Comparison of ENCODE assay signal across 16 mouse cellular contexts in the genomic region with DNA sequence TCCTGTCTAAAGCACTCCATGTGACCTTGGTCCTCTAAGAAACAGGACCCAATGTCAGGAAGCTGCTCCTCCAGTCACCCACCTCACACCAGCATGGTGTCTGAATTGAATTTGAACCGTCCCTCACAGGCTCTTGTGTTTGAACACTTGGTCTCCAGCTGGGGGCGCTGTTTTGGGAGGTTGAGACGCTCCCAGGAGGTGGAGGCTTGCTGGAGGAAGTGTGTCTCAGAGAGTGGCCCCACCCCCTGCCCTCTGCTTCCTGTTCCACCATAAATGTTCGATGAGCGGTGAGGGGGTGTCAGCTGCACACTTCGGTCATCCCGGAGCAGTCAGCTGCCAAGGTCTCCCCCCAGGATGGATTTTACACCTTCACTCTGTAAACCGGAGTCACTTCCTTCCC.
DNase-seq lines count a peak whose midpoint lies in the region; ATAC-seq and TF ChIP-seq lines count a peak whose summit lies in the region.
"Had no signal": no experiment of that assay in that cellular context is flagged by ENCODE, and none has a peak within 500 bp of the region (broad histone marks: within the 10 kb centered on the region; RNA-seq: fewer than 3 reads in every experiment).

No protein-coding gene starts in this region.

- H3K9me3 ChIP-seq in intestine, postnatal 0 days (ENCODE audit: control insufficient read depth) = no peaks in the 10 kb centered on the region
- no peaks in the 10 kb centered on the region for H3K9me3 ChIP-seq in intestine, embryonic 16.5 days (ENCODE audit: control insufficient read depth, low read length)
- H3K9me3 ChIP-seq: kidney, embryonic 15.5 days; limb, embryonic 12.5 days; midbrain, embryonic 12.5 days had no signal

- peak; percentile 17 to 31 for DNase-seq in spleen, adult 18-20 months
- no peak for DNase-seq in spleen, postnatal 4 days (ENCODE audit: low spot score in 2 of 2)
- DNase-seq in R1 (ENCODE audit: low read depth, low spot score) = peak; percentile 81
- no peak for DNase-seq in gastrocnemius, postnatal 25 days
- no peak for DNase-seq in urinary bladder, postnatal 4 days (ENCODE audit: low spot score in 2 of 2)
- DNase-seq: cerebellum, postnatal 14 days; forebrain, postnatal 0 days; gastrocnemius, postnatal 14 days had no signal

- H3K27me3 ChIP-seq in intestine, postnatal 0 days (replicated peaks; ENCODE audit: control insufficient read depth, insufficient read depth, low read length) = no peaks in the 10 kb centered on the region
- no peaks in the 10 kb centered on the region for H3K27me3 ChIP-seq in intestine, embryonic 16.5 days (replicated peaks; ENCODE audit: control insufficient read depth, insufficient read depth, low read length)
- H3K27me3 ChIP-seq: kidney, embryonic 15.5 days; limb, embryonic 12.5 days; midbrain, embryonic 12.5 days had no signal

- WGBS in intestine, postnatal 0 days = 83% methylated on average over 8 of the region's 8 CpGs
- WGBS in intestine, embryonic 16.5 days = 88% methylated on average over 8 of the region's 8 CpGs

- no peak overlapping the region for H3K4me3 ChIP-seq in intestine, postnatal 0 days (ENCODE audit: low read depth, low read length)
- H3K4me3 ChIP-seq in intestine, embryonic 16.5 days (ENCODE audit: low read length) = no peak overlapping the region
- H3K4me3 ChIP-seq: kidney, embryonic 15.5 days; limb, embryonic 12.5 days; midbrain, embryonic 12.5 days had no signal

- peaks cover 1% of the 10 kb centered on the region; the same call in 1 of the 2 replicates for H3K4me1 ChIP-seq in intestine, postnatal 0 days (replicated peaks; ENCODE audit: control insufficient read depth, insufficient read depth, low read length)
- H3K4me1 ChIP-seq in intestine, embryonic 16.5 days (ENCODE audit: control insufficient read depth, insufficient read depth, low read length) = no peaks in the 10 kb centered on the region

- H3K9ac ChIP-seq in intestine, postnatal 0 days (ENCODE audit: low read depth, low read length) = no peak overlapping the region
- H3K9ac ChIP-seq in intestine, embryonic 16.5 days (ENCODE audit: low read depth, low read length) = no peak overlapping the region
- H3K9ac ChIP-seq: forebrain, postnatal 0 days; kidney, embryonic 15.5 days; limb, embryonic 12.5 days; midbrain, embryonic 12.5 days had no signal

- peak; percentile 31 for TF ChIP-seq CTCF in intestine, postnatal 0 days (IDR thresholded peaks at IDR 0.05; ENCODE audit: low read depth)

- no peaks in the 10 kb centered on the region for H3K36me3 ChIP-seq in intestine, postnatal 0 days (ENCODE audit: control insufficient read depth, insufficient read depth)
- H3K36me3 ChIP-seq in intestine, embryonic 16.5 days (ENCODE audit: control insufficient read depth, insufficient read depth, low read length) = no peaks in the 10 kb centered on the region
- H3K36me3 ChIP-seq: kidney, embryonic 15.5 days; limb, embryonic 12.5 days; midbrain, embryonic 12.5 days had no signal

- no peak overlapping the region for H3K4me2 ChIP-seq in intestine, postnatal 0 days (replicated peaks; ENCODE audit: low read depth)
- no peak overlapping the region for H3K4me2 ChIP-seq in intestine, embryonic 16.5 days (ENCODE audit: low read depth, low read length)
- H3K4me2 ChIP-seq: heart, embryonic 11.5 days; kidney, embryonic 15.5 days; limb, embryonic 12.5 days; midbrain, embryonic 12.5 days had no signal

- no peak for ATAC-seq in intestine, postnatal 0 days
- no peak for ATAC-seq in intestine, embryonic 16.5 days
- ATAC-seq in neutrophil, adult 5-6 weeks (ENCODE audit: extremely low read depth, insufficient number of reproducible peaks, low FRiP score, poor library complexity, severe bottlenecking) = peak; percentile 55
- ATAC-seq: forebrain, postnatal 0 days; inflammation-experienced regulatory T-cells, adult 6 months had no signal

- H3K27ac ChIP-seq in intestine, postnatal 0 days (ENCODE audit: low read depth, low read length) = no peak overlapping the region
- H3K27ac ChIP-seq in intestine, embryonic 16.5 days (ENCODE audit: low read length) = no peak overlapping the region
- H3K27ac ChIP-seq: kidney, embryonic 15.5 days; limb, embryonic 12.5 days; midbrain, embryonic 12.5 days had no signal

Comparison
In these comparisons a context has a peak if more than half of its experiments do, and no peak if none do; other contexts are left out.
1. DNase-seq: peak in spleen, adult 18-20 months (2 of 2) and R1 (single experiment); none in spleen, postnatal 4 days (0 of 2), gastrocnemius, postnatal 25 days (single experiment) and urinary bladder, postnatal 4 days (0 of 2).